Mouse (Mus musculus) R1 (cell line): ENCODE measurements around the gene Itih4.

Experiments used
- DNase-seq: peaks from one replicate; pipeline ENCODE4 v3.0.0-alpha.2; 2018; ENCODE audit warnings: low read depth, low spot score

Itih4 gene

GRCm38 (mm10) chr14:30943038-30943437, 56.8 kb downstream of the Itih4 start, which contains the start of gene Itih1:
TSS of gene Itih1 (minus strand) at chr14:30943289.
- no peak for DNase-seq

GRCm38 (mm10) chr14:30943860-30944674, 57.8 kb downstream of the Itih4 start:
- peak; percentile 61 for DNase-seq

DNA sequence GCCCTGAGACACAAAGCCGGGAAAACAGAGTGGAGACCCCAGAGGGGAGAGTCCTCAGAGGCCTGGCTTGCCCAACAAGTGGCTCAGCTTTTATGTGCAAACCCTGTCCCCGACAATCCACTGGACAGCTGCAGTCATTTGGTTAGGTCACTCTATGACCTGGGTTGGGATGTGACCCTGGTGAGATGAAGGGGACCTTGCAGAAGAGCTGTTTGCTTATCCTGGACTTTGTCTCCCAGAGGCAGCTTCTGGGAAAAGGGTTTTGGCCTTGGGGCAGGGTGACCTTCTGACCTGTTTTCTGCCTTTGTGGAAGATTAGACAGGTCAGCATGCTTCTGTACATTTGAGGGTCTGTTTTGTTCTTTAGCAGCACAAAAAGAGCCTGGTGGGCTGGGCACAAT, 58.5 kb downstream of the Itih4 start:
- DNase-seq = no peak

GRCm38 (mm10) chr14:30949986-30950385, 63.7 kb downstream of the Itih4 start:
- no peak for DNase-seq

- peak; percentile 97 for DNase-seq
These were observed 65.0 kb downstream of the Itih4 start, which contains the start of gene Nek4 for GRCm38 (mm10) chr14:30951154-30951825. TSS of gene Nek4 (plus strand) at chr14:30951377.
